Mouse (Mus musculus): ENCODE results near the gene Wipf1. TPM values are rescaled to one million over a fixed set of nuclear protein-coding genes. Genes with fewer than 3 reads are reported as not detected.
A peak's percentile ranks its signal among the peaks of the same experiment; 100 is the strongest.

The Wipf1 gene
- polyA plus RNA-seq, 1 experiment from 2014 or later, result 7.5 TPM

DNA sequence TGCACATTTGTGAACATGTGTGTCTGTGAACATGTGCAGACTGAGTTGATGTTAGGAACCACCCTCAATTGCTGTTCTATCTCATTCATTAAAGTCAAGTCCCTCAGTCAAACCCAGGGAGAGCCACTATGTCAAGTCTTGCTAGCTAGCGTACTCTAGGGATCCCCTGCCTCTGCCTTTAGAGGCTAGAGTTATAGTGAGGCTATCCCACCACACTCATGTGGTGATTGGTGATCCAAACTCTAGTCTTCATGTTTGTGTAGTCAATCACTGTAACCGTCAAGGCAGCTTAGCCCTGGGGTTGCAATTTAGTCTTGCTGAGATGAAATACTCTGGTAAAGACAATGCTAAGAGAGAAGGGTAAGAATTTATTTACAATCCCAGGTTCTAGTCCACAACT, 132.1 kb downstream of the Wipf1 start:
- no peaks in the 10 kb centered on the region for H3K9me3 ChIP-seq
- no peaks in the 10 kb centered on the region for H3K27me3 ChIP-seq (ENCODE audit: poor library complexity, severe bottlenecking)
- no peaks in the 10 kb centered on the region for H3K36me3 ChIP-seq (replicated peaks)
- H3K4me3 ChIP-seq, result no peak overlapping the region
- H3K4me1 ChIP-seq, result 0 out of 2 replicates have a peak, but pooled peaks cover 8% of the 10 kb centered on the region
- no peak for DNase-seq (ENCODE audit: extremely low spot score, low spot score)
- 91% methylated on average over 2 of the region's 2 CpGs for WGBS
- H3K27ac ChIP-seq, result no peak overlapping the region

DNA sequence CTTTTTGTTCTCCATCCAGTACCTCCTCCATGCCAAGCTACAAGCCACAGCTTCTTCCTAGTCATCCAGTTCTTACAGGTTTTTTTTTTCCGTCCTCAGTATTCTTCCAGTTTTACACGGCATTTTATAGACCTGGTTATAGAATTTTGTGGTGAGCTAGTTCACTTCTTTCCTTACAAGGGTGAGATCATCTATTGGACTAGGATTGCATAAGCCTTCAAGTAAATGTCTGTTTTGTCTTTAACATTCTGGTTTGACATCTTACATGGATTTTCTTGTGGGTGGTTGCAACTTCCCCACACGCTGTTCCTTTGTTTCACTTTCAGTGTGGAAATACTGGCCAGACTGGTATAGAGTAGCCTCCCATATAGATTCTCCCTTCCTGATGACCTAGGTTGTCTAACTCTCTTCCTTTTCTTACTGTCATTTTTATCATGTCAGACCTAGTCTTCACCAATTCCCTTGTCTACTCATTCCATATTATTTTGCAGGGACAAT, 132.7 kb downstream of the Wipf1 start:
- Histone ChIP-seq H3K27ac (no peak overlapping the region), H3K9me3 (no peaks in the 10 kb centered on the region), H3K4me1 (0 out of 2 replicates have a peak, but pooled peaks cover 8% of the 10 kb centered on the region), H3K4me3 (no peak overlapping the region), H3K36me3 (replicated peaks) (no peaks in the 10 kb centered on the region), H3K27me3 (ENCODE audit: poor library complexity, severe bottlenecking) (no peaks in the 10 kb centered on the region)
- no peak for DNase-seq (ENCODE audit: extremely low spot score, low spot score)
- WGBS, result 93% methylated on average over 3 of the region's 3 CpGs

- WGBS, result 85% methylated on average over 8 of the region's 8 CpGs
- Histone ChIP-seq H3K4me1 (no peaks in the 10 kb centered on the region), H3K27ac (no peak overlapping the region), H3K9me3 (no peaks in the 10 kb centered on the region), H3K27me3 (ENCODE audit: poor library complexity, severe bottlenecking) (no peaks in the 10 kb centered on the region), H3K4me3 (no peak overlapping the region), H3K36me3 (replicated peaks) (no peaks in the 10 kb centered on the region)
- no peak for DNase-seq (ENCODE audit: extremely low spot score, low spot score)
Observed at GRCm38 (mm10) chr2:73395516-73395915, 134.0 kb downstream of the Wipf1 start.

- Histone ChIP-seq H3K9me3 (no peaks in the 10 kb centered on the region), H3K4me1 (no peaks in the 10 kb centered on the region), H3K4me3 (no peak overlapping the region), H3K27me3 (ENCODE audit: poor library complexity, severe bottlenecking) (no peaks in the 10 kb centered on the region), H3K36me3 (replicated peaks) (no peaks in the 10 kb centered on the region), H3K27ac (no peak overlapping the region)
- DNase-seq (ENCODE audit: extremely low spot score, low spot score), result no peak
- WGBS, result 92% methylated on average over 3 of the region's 3 CpGs
Observed at GRCm38 (mm10) chr2:73394476-73394875, 135.1 kb downstream of the Wipf1 start.

GRCm38 (mm10) chr2:73392772-73393171, 136.8 kb downstream of the Wipf1 start:
- no peak overlapping the region for H3K4me3 ChIP-seq
- WGBS, result 88% methylated on average over 2 of the region's 2 CpGs
- no peaks in the 10 kb centered on the region for H3K9me3 ChIP-seq
- H3K36me3 ChIP-seq (replicated peaks), result no peaks in the 10 kb centered on the region
- no peak for DNase-seq (ENCODE audit: extremely low spot score, low spot score)
- H3K27ac ChIP-seq, result no peak overlapping the region
- peaks cover 6% of the 10 kb centered on the region; the same call in 1 of the 2 replicates for H3K27me3 ChIP-seq (ENCODE audit: poor library complexity, severe bottlenecking)
- no peaks in the 10 kb centered on the region for H3K4me1 ChIP-seq

DNA sequence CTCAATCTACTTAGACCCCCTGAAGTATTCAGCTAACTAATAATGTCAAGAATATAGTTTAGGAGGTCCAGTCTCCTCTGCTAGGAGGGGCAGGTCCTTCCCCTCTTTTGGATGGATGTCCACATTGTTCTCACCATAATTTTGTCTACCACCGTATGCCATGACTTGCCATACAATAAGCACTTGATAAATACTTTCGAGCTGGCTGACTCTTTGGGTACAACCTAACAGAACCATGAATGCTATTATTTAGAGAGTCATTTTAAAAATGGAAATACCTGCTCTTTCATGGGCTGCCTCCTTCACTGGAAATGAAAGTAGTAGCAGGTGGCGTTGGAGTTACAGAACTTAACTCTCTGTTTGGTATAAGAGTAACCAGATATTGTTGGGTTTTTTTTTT, 139.6 kb downstream of the Wipf1 start:
- DNase-seq (ENCODE audit: extremely low spot score, low spot score), result no peak
- Histone ChIP-seq H3K36me3 (replicated peaks) (no peaks in the 10 kb centered on the region), H3K27me3 (ENCODE audit: poor library complexity, severe bottlenecking) (peaks cover 15% of the 10 kb centered on the region), H3K9me3 (no peaks in the 10 kb centered on the region), H3K4me3 (no peak overlapping the region), H3K4me1 (peaks cover 15% of the 10 kb centered on the region), H3K27ac (no peak overlapping the region)
- 87% methylated on average over 3 of the region's 3 CpGs for WGBS

GRCm38 (mm10) chr2:73387806-73388205, 141.7 kb downstream of the Wipf1 start:
- H3K27ac ChIP-seq, result no peak overlapping the region
- WGBS, result 96% methylated on average over 1 of the region's 1 CpGs
- H3K27me3 ChIP-seq (ENCODE audit: poor library complexity, severe bottlenecking), result peaks cover 31% of the 10 kb centered on the region
- no peak overlapping the region for H3K4me3 ChIP-seq
- no peaks in the 10 kb centered on the region for H3K36me3 ChIP-seq (replicated peaks)
- peaks cover 15% of the 10 kb centered on the region for H3K4me1 ChIP-seq
- DNase-seq (ENCODE audit: extremely low spot score, low spot score), result no peak
- no peaks in the 10 kb centered on the region for H3K9me3 ChIP-seq

DNA sequence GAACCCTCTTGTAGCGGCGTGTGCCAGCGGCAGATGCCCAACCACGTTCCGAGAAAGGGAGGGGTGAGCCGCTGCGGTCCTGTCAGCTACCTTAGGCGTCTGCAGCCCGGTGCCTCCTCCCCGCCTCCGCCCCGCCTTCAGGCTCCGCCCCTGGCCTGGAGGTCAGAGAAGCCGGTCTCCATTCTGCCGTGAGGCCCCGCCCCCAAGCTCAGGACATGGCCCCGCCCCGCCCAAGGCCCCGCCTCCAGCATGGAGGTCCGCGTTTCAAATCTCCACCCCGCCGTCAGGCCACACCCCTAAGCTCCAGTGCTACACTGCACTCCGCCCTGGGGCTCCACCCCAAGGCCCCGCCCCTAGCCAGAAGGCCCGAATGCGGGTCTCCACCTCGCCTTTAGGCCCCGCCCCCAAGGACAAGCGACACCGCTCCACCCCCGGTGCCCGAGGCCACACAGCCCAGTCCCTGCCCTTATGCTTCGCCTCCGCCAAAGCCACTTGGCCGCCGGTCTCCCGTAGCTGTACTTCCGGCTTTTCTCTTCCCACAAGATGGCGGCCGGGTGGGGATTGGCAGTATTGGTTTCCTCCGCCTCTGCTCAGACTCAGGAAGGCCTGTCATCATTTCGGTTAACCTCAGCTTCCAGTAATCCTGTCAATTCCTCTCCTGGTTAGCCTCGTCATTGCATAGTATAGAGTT, 143.0 kb downstream of the Wipf1 start, which contains the start of gene Gpr155:
Gene Gpr155, minus strand, starts transcription at position 217 of the 691 bp plus-strand sequence.
- Histone ChIP-seq H3K27ac (peak within 1 kb of the TSS; percentile 82), H3K4me3 (peak within 1 kb of the TSS; percentile 74), H3K27me3 (ENCODE audit: poor library complexity, severe bottlenecking) (peaks cover 31% of the 10 kb centered on the region), H3K4me1 (peaks cover 15% of the 10 kb centered on the region), H3K9me3 (no peaks in the 10 kb centered on the region), H3K36me3 (replicated peaks) (no peaks in the 10 kb centered on the region)
- DNase-seq (ENCODE audit: extremely low spot score, low spot score), result peak; percentile 100
- WGBS, result 1% methylated on average over 44 of the region's 44 CpGs

DNA sequence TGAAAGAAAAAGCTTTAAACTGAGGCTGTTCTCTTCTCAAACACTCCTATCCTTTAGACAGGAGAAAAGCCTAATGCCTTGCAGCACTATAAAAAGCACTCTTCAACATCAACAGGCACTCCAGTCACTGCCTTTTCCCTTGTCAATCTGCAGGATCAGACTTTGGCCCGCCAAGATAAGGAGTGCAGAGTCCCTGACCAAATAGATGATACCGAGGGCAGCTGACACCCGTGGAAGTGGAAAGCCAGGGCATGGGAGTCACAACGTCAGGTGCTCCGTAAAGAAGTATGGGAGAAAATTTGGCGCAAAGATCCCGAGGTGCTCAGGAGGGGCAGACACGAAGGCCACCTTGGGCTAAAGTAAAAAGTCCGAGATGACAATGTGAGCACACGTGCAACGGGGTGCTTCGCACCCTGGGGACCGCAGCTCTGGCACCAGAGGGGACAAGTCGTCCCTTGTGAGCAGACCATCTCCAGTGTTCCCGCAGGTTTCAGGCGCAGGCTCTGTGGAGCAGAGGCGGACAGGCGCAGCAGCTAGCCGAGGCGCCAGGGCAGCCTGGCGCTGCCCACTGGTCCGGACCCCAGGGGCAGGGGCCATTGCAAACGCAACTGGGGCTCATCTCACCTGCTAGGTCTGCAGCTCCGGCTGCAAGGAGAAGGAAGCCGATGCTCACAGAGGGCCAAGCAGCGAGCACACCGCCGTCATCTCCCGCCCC, 143.7 kb downstream of the Wipf1 start:
- Histone ChIP-seq H3K27me3 (ENCODE audit: poor library complexity, severe bottlenecking) (peaks cover 31% of the 10 kb centered on the region), H3K36me3 (replicated peaks) (no peaks in the 10 kb centered on the region), H3K27ac (peak overlapping the region; percentile 82), H3K4me1 (peaks cover 15% of the 10 kb centered on the region), H3K9me3 (no peaks in the 10 kb centered on the region), H3K4me3 (peak overlapping the region; percentile 74)
- 2% methylated on average over 29 of the region's 29 CpGs for WGBS
- DNase-seq (ENCODE audit: extremely low spot score, low spot score), result no peak

DNA sequence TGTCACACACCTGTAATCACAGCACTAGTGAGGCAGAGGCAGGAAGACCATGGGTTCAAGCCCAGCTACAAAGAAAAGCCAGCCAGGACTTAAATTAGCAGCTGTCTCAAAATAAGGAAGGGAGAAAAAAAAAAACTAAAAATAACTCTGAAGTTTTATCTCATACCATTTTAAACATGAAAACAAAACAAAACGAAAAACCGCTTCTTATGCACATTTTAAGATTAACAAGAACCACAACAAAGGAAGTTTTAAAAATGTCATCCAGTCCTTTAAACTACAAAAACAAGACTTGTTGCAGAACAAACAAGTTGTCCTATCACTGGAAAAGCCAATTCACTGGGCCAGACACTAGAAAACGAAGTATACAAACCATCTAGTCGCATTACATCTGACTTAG, 144.4 kb downstream of the Wipf1 start:
- H3K4me1 ChIP-seq, result peaks cover 15% of the 10 kb centered on the region
- DNase-seq (ENCODE audit: extremely low spot score, low spot score), result no peak
- H3K36me3 ChIP-seq (replicated peaks), result no peaks in the 10 kb centered on the region
- H3K27ac ChIP-seq, result no peak overlapping the region
- H3K9me3 ChIP-seq, result no peaks in the 10 kb centered on the region
- H3K27me3 ChIP-seq (ENCODE audit: poor library complexity, severe bottlenecking), result peaks cover 31% of the 10 kb centered on the region
- H3K4me3 ChIP-seq, result no peak overlapping the region
- 86% methylated on average over 4 of the region's 4 CpGs for whole genome bisulfite sequencing

DNA sequence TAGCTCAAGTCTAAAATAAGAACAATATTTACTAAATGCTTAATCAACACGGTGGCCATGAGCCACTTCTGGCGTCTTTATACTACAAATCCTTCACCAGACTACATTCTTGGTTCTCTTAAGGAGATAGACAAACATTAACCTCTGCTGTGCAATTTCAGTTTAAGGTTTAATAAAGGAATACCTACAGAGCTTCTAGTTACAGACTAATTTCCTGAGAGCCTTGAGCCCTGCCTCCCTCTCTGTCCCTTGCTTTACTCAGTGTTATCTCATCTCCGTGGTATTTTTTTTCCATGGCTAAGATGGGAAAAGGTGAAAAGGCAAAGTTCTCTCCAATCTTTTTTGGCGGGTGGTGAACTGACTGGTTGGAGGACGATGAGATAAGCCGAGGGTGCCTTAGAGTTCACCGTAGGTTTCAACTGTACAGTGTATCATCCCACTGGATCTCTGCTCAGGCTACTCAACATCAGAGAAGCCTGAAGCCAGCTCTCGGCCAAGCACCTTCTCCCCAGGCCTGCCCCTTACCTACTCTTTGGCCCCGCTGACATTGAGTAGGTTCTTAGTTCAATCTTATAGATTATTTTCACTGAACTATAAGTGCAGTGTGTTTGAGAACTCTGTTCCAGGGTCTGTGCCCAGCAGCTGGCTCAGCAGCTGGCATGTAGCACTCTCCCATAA, 149.1 kb downstream of the Wipf1 start:
- no peak for DNase-seq (ENCODE audit: extremely low spot score, low spot score)
- 87% methylated on average over 9 of the region's 9 CpGs for WGBS

GRCm38 (mm10) chr2:73379656-73380055, 149.9 kb downstream of the Wipf1 start:
- H3K9me3 ChIP-seq, result no peaks in the 10 kb centered on the region
- no peaks in the 10 kb centered on the region; the same call in 1 of the 2 replicates for H3K4me1 ChIP-seq
- H3K36me3 ChIP-seq (replicated peaks), result no peaks in the 10 kb centered on the region
- no peak for DNase-seq (ENCODE audit: extremely low spot score, low spot score)
- H3K4me3 ChIP-seq, result no peak overlapping the region
- 79% methylated on average over 5 of the region's 5 CpGs for WGBS
- peaks cover 13% of the 10 kb centered on the region for H3K27me3 ChIP-seq (ENCODE audit: poor library complexity, severe bottlenecking)
- H3K27ac ChIP-seq, result no peak overlapping the region

More for the DNA sequence above, 149.1 kb downstream of the Wipf1 start:
- H3K27me3 ChIP-seq (ENCODE audit: poor library complexity, severe bottlenecking), result peaks cover 21% of the 10 kb centered on the region
- H3K4me3 ChIP-seq, result no peak overlapping the region
- H3K36me3 ChIP-seq (replicated peaks), result no peaks in the 10 kb centered on the region
- no peaks in the 10 kb centered on the region; the same call in 1 of the 2 replicates for H3K4me1 ChIP-seq
- H3K27ac ChIP-seq, result no peak overlapping the region
- H3K9me3 ChIP-seq, result no peaks in the 10 kb centered on the region
